Mouse (Mus musculus) liver, adult 2 months (tissue): ENCODE measurements around the gene F2rl1. TPM values are rescaled to one million over a fixed set of nuclear protein-coding genes. Genes with fewer than 3 reads are reported as not detected.

Experiments used
- DNase-seq: peaks from one replicate; pipeline ENCODE4 v3.0.0-alpha.2; 2011; ENCODE audit warnings: low read depth, low spot score; ENCODE audit errors: extremely low read depth
- H3K27ac ChIP-seq: fragments of 200-500 bp; replicated peaks from 2 replicates; pipeline ENCODE4 v1.5.1; 2012; ENCODE audit warnings: low read depth, mild to moderate bottlenecking, control low read depth, inconsistent platforms, low read length; ENCODE audit not compliant: insufficient read depth
- H3K27me3 ChIP-seq: fragments of 200-500 bp; 2 replicates; pipeline ENCODE4 v1.6.1; 2012; ENCODE audit warnings: mild to moderate bottlenecking, moderate library complexity, low read length, inconsistent platforms; ENCODE audit not compliant: control insufficient read depth, insufficient read depth
- H3K36me3 ChIP-seq: fragments of 200-500 bp; 2 replicates; pipeline ENCODE4 v1.6.1; 2012; ENCODE audit warnings: low read length, inconsistent platforms; ENCODE audit not compliant: control insufficient read depth, insufficient read depth
- H3K4me1 ChIP-seq: fragments of 200-500 bp; 2 replicates; pipeline ENCODE4 v1.6.1; 2011; ENCODE audit warnings: low read length; ENCODE audit not compliant: control insufficient read depth, insufficient read depth
- H3K4me3 ChIP-seq: fragments of 200-500 bp; 2 replicates; pipeline ENCODE4 v1.5.1; 2011; ENCODE audit warnings: low read depth, mild to moderate bottlenecking, control low read depth, low read length, moderate library complexity; ENCODE audit not compliant: insufficient read depth
- H3K79me2 ChIP-seq: fragments of 200-500 bp; 2 replicates; pipeline ENCODE4 v1.6.1; 2012; ENCODE audit warnings: inconsistent platforms, mild to moderate bottlenecking, low read length, moderate library complexity; ENCODE audit not compliant: control insufficient read depth, insufficient read depth
- H3K9ac ChIP-seq: fragments of 200-500 bp; 2 replicates; pipeline ENCODE4 v1.6.1; 2012; ENCODE audit warnings: low read depth, mild to moderate bottlenecking, control low read depth, inconsistent platforms, low read length
- CTCF ChIP-seq: fragments of 200-500 bp; IDR thresholded peaks from 2 replicates; pipeline ENCODE4 v1.5.1; 2011; ENCODE audit warnings: low read depth, low read length, control low read depth
- POLR2A ChIP-seq: fragments of 200-500 bp; IDR thresholded peaks from 2 replicates; pipeline ENCODE4 v1.6.1; 2011; ENCODE audit warnings: low read length, control low read depth; ENCODE audit not compliant: insufficient read depth; ENCODE audit errors: extremely low read depth
- WGBS: fragments of 180-500 bp; shearing (Covaris S2); methylation state at CpG from one replicate; pipeline ENCODE4 v1.1.7; 2018; 5-methylcytosine and 5-hydroxymethylcytosine counted together
- polyA plus RNA-seq: library from polyadenylated mRNA; depleted of rRNA; stranded (reverse); fragments of >200 nt; gene quantifications from 2 replicates; pipeline ENCODE4 v1.2.3, GENCODE M21; 2012; rRNA removed
- total RNA-seq: library from RNA; depleted of rRNA; stranded (reverse); fragments of >200 nt; gene quantifications from 2 replicates; pipeline ENCODE4 v1.2.3, GENCODE M21; 2014; rRNA removed

F2rl1 gene
- total RNA-seq (0.13 and 0.18 TPM in 2 replicates), polyA plus RNA-seq (0.07 and 0.24 TPM in 2 replicates)

- Histone ChIP-seq H3K4me3 (peak within 1 kb of the TSS; percentile 50; the same call in 1 of the 2 replicates), H3K4me1 (peaks cover 5% of the 10 kb centered on the region; the same call in 1 of the 2 replicates), H3K36me3 (no peaks in the 10 kb centered on the region), H3K27me3 (no peaks in the 10 kb centered on the region), H3K27ac (no peak within 1 kb of the TSS), H3K79me2 (no peaks in the 10 kb centered on the region), H3K9ac (peak within 1 kb of the TSS; percentile 31)
- 2% methylated on average over 54 of the region's 54 CpGs for WGBS
- DNase-seq: peak; percentile 55
- TF ChIP-seq CTCF: no peak
- no peak for TF ChIP-seq POLR2A
Observed at GRCm38 (mm10) chr13:95524674-95525491, at the start of gene F2rl1. TSS of gene F2rl1 (minus strand) at chr13:95525227.

GRCm38 (mm10) chr13:95570877-95571276 lies 45.9 kb upstream of the F2rl1 start:
- TF ChIP-seq POLR2A: no peak
- TF ChIP-seq CTCF: no peak
- Histone ChIP-seq H3K9ac (no peak overlapping the region), H3K27ac (no peak overlapping the region), H3K27me3 (no peaks in the 10 kb centered on the region), H3K4me3 (no peak overlapping the region), H3K36me3 (no peaks in the 10 kb centered on the region), H3K4me1 (no peaks in the 10 kb centered on the region), H3K79me2 (no peaks in the 10 kb centered on the region)
- no peak for DNase-seq
- WGBS: 95% methylated on average over 4 of the region's 4 CpGs

- H3K4me1 ChIP-seq: peaks cover 4% of the 10 kb centered on the region; the same call in 1 of the 2 replicates
- no peak overlapping the region for H3K9ac ChIP-seq
- no peaks in the 10 kb centered on the region for H3K27me3 ChIP-seq
- H3K27ac ChIP-seq: no peak overlapping the region
- DNase-seq: no peak
- no peaks in the 10 kb centered on the region for H3K36me3 ChIP-seq
- TF ChIP-seq CTCF (no peak), POLR2A (no peak)
- H3K79me2 ChIP-seq: no peaks in the 10 kb centered on the region
- no peak overlapping the region for H3K4me3 ChIP-seq
Observed at GRCm38 (mm10) chr13:95569326-95569725, 44.3 kb upstream of the F2rl1 start.

- WGBS: 99% methylated on average over 3 of the region's 3 CpGs
- DNase-seq: no peak
- H3K27me3 ChIP-seq: no peaks in the 10 kb centered on the region
- no peaks in the 10 kb centered on the region for H3K79me2 ChIP-seq
- no peak overlapping the region for H3K4me3 ChIP-seq
- peaks cover 4% of the 10 kb centered on the region; the same call in 1 of the 2 replicates for H3K4me1 ChIP-seq
- H3K36me3 ChIP-seq: no peaks in the 10 kb centered on the region
- no peak overlapping the region for H3K9ac ChIP-seq
- H3K27ac ChIP-seq: no peak overlapping the region
- TF ChIP-seq CTCF: no peak
- no peak for TF ChIP-seq POLR2A
Observed at GRCm38 (mm10) chr13:95568336-95568735, 43.3 kb upstream of the F2rl1 start.

- Histone ChIP-seq H3K36me3 (no peaks in the 10 kb centered on the region), H3K27me3 (no peaks in the 10 kb centered on the region), H3K79me2 (no peaks in the 10 kb centered on the region), H3K4me1 (peaks cover 4% of the 10 kb centered on the region; the same call in 1 of the 2 replicates), H3K27ac (no peak overlapping the region), H3K4me3 (no peak overlapping the region), H3K9ac (no peak overlapping the region)
- 93% methylated on average over 15 of the region's 15 CpGs for WGBS
- DNase-seq: no peak
- no peak for TF ChIP-seq POLR2A
- TF ChIP-seq CTCF: no peak
Observed at GRCm38 (mm10) chr13:95566841-95567551, 42.0 kb upstream of the F2rl1 start.

GRCm38 (mm10) chr13:95563693-95564092 lies 38.7 kb upstream of the F2rl1 start:
- 0% methylated on average over 3 of the region's 3 CpGs for WGBS
- Histone ChIP-seq H3K9ac (no peak overlapping the region), H3K27ac (no peak overlapping the region), H3K27me3 (no peaks in the 10 kb centered on the region), H3K4me3 (no peak overlapping the region), H3K4me1 (peaks cover 4% of the 10 kb centered on the region; the same call in 1 of the 2 replicates), H3K36me3 (no peaks in the 10 kb centered on the region), H3K79me2 (no peaks in the 10 kb centered on the region)
- no peak for TF ChIP-seq POLR2A
- TF ChIP-seq CTCF: peak; percentile 35; the same call in 1 of the 2 replicates
- DNase-seq: peak; percentile 52
